Mouse (Mus musculus): ENCODE data around the gene Rpl36-ps4.

GRCm38 (mm10) chr17:87958283-87958682 lies 37.5 kb downstream of the Rpl36-ps4 start:
- no peak for TF ChIP-seq CTCF (IDR thresholded peaks at IDR 0.05; ENCODE audit: insufficient read depth, low read depth, low read length)
- no peak for TF ChIP-seq POLR2A (IDR thresholded peaks at IDR 0.05; ENCODE audit: insufficient read depth, low read depth, low read length)
